Mouse (Mus musculus): ENCODE results near the gene Rnf7.
"Not testable (repeated sequence)": the region's sequence is repeated elsewhere in the genome, so short reads cannot be mapped to it uniquely, and the experiment has no call there.

The Rnf7 gene

GRCm38 (mm10) chr9:96478071-96478888 is at the start of gene Rnf7:
Gene Rnf7 (minus strand): TSS chr9:96478675.
- DNase-seq (ENCODE audit: low read depth, low spot score) = peak; percentile 94

GRCm38 (mm10) chr9:96526011-96526410 is 47.5 kb upstream of the Rnf7 start:
- no peak for DNase-seq (ENCODE audit: low read depth, low spot score)

GRCm38 (mm10) chr9:96524972-96525506 is 46.6 kb upstream of the Rnf7 start, which contains the start of gene Gm28729:
Gene Gm28729 (minus strand): TSS chr9:96525264.
- no peak for DNase-seq (ENCODE audit: low read depth, low spot score)

GRCm38 (mm10) chr9:96523148-96523547 is 44.7 kb upstream of the Rnf7 start:
- DNase-seq (ENCODE audit: low read depth, low spot score) = no peak

GRCm38 (mm10) chr9:96521574-96521973 is 43.1 kb upstream of the Rnf7 start:
- DNase-seq (ENCODE audit: low read depth, low spot score) = not testable (repeated sequence)

GRCm38 (mm10) chr9:96517429-96517828 is 39.0 kb upstream of the Rnf7 start:
- no peak for DNase-seq (ENCODE audit: low read depth, low spot score)

- no peak for DNase-seq (ENCODE audit: low read depth, low spot score)
These were observed 38.3 kb upstream of the Rnf7 start for GRCm38 (mm10) chr9:96516806-96517205.

GRCm38 (mm10) chr9:96515737-96516136 is 37.3 kb upstream of the Rnf7 start:
- DNase-seq (ENCODE audit: low read depth, low spot score) = no peak

GRCm38 (mm10) chr9:96514278-96514677 is 35.8 kb upstream of the Rnf7 start:
- no peak for DNase-seq (ENCODE audit: low read depth, low spot score)

- peak; percentile 33 for DNase-seq (ENCODE audit: low read depth, low spot score)
These were observed 27.6 kb upstream of the Rnf7 start for GRCm38 (mm10) chr9:96506011-96506498.

- no peak for DNase-seq (ENCODE audit: low read depth, low spot score)
These were observed 26.7 kb upstream of the Rnf7 start for GRCm38 (mm10) chr9:96505156-96505555.

GRCm38 (mm10) chr9:96504116-96504895 is 25.8 kb upstream of the Rnf7 start:
- DNase-seq (ENCODE audit: low read depth, low spot score) = no peak

GRCm38 (mm10) chr9:96502856-96503610 is 24.6 kb upstream of the Rnf7 start:
- DNase-seq (ENCODE audit: low read depth, low spot score) = no peak

- DNase-seq (ENCODE audit: low read depth, low spot score) = no peak
These were observed 22.7 kb upstream of the Rnf7 start for GRCm38 (mm10) chr9:96501217-96501616.

- DNase-seq (ENCODE audit: low read depth, low spot score) = no peak
These were observed 14.7 kb upstream of the Rnf7 start for GRCm38 (mm10) chr9:96493212-96493611.

GRCm38 (mm10) chr9:96491810-96492209 is 13.3 kb upstream of the Rnf7 start:
- peak; percentile 27 for DNase-seq (ENCODE audit: low read depth, low spot score)

- DNase-seq (ENCODE audit: low read depth, low spot score) = not testable (repeated sequence)
These were observed 9.4 kb upstream of the Rnf7 start for GRCm38 (mm10) chr9:96487869-96488268.

- DNase-seq (ENCODE audit: low read depth, low spot score) = no peak
These were observed 5.2 kb upstream of the Rnf7 start for GRCm38 (mm10) chr9:96483648-96484047.

- DNase-seq (ENCODE audit: low read depth, low spot score) = no peak
These were observed 4.6 kb upstream of the Rnf7 start for GRCm38 (mm10) chr9:96483028-96483427.

GRCm38 (mm10) chr9:96472356-96472755 is 6.1 kb downstream of the Rnf7 start:
- DNase-seq (ENCODE audit: low read depth, low spot score) = no peak

- DNase-seq (ENCODE audit: low read depth, low spot score) = not testable (repeated sequence)
These were observed 6.8 kb downstream of the Rnf7 start for GRCm38 (mm10) chr9:96471681-96472080.
